Mouse (Mus musculus) embryonic fibroblast, embryonic 13.5 days (primary cell): ENCODE data around the gene Actl11.

Experiments
- CTCF ChIP-seq: IDR thresholded peaks from 2 replicates; pipeline ENCODE4 v1.5.1; 2011; ENCODE audit warnings: mild to moderate bottlenecking, control low read depth, low read length, moderate library complexity, borderline replicate concordance; ENCODE audit not compliant: insufficient read depth
- POLR2A ChIP-seq: IDR thresholded peaks from 2 replicates; pipeline ENCODE4 v1.6.1; 2011; ENCODE audit warnings: low read depth, mild to moderate bottlenecking, control low read depth, low read length, moderate library complexity

- TF ChIP-seq POLR2A (peak; percentile 63), CTCF (no peak)
Measured at GRCm38 (mm10) chr9:107906252-107906966, 21.9 kb upstream of the Actl11 start, which contains the start of gene Mst1r.
